Mouse (Mus musculus) left cerebral cortex, postnatal 14 days (tissue): ENCODE data around the gene Usp44. TPM values are rescaled to one million over a fixed set of nuclear protein-coding genes. Genes with fewer than 3 reads are reported as not detected.
"Not testable (repeated sequence)": the region's sequence is repeated elsewhere in the genome, so short reads cannot be mapped to it uniquely, and the experiment has no call there.

Experiments
- DNase-seq, 2 experiments: peaks; one replicate each; pipeline ENCODE4 v3.0.0; 2021 to 2022; ENCODE audit warnings: low spot score in 2 of 2, mixed read lengths in 1 of 2
- intact Hi-C: fragments of 180-260 bp; cut with DNase I; formaldehyde crosslinking; loops from one replicate; pipeline ENCODE4 v1.15.1; 2025
- total RNA-seq, 2 experiments: library from RNA; stranded (reverse); gene quantifications; 2 replicates each; pipeline ENCODE4 v1.2.3; 2021

Gene Usp44
- total RNA-seq, 2 experiments from 2014 or later = not detected

GRCm38 (mm10) chr10:93833699-93834393 lies 2.5 kb downstream of the Usp44 start:
- intact Hi-C loops = no loop called here
- DNase-seq = no peak

GRCm38 (mm10) chr10:93834394-93834745 lies 3.0 kb downstream of the Usp44 start:
- no peak for DNase-seq
- intact Hi-C loops = no loop called here

GRCm38 (mm10) chr10:93835115-93835514 lies 3.8 kb downstream of the Usp44 start:
- intact Hi-C loops, DNase-seq: not testable (repeated sequence)

- intact Hi-C loops = no loop called here
- no peak for DNase-seq
Measured at GRCm38 (mm10) chr10:93846706-93847105, 15.4 kb downstream of the Usp44 start.

- intact Hi-C loops = no loop called here
- no peak for DNase-seq
Measured at GRCm38 (mm10) chr10:93855126-93855525, 23.8 kb downstream of the Usp44 start.

- DNase-seq = no peak
- intact Hi-C loops = no loop called here
Measured at GRCm38 (mm10) chr10:93856095-93856494, 24.7 kb downstream of the Usp44 start.

- no peak for DNase-seq
- intact Hi-C loops = no loop called here
Measured at GRCm38 (mm10) chr10:93868401-93868800, 37.0 kb downstream of the Usp44 start.

GRCm38 (mm10) chr10:93868886-93869285 lies 37.5 kb downstream of the Usp44 start:
- intact Hi-C loops = no loop called here
- DNase-seq = no peak

GRCm38 (mm10) chr10:93876772-93877171 lies 45.4 kb downstream of the Usp44 start:
- intact Hi-C loops = no loop called here
- DNase-seq = no peak

- intact Hi-C loops = no loop called here
- DNase-seq = no peak
Measured at GRCm38 (mm10) chr10:93878732-93879131, 47.4 kb downstream of the Usp44 start.

- DNase-seq = no peak
- intact Hi-C loops = no loop called here
Measured at GRCm38 (mm10) chr10:93881918-93882317, 50.6 kb downstream of the Usp44 start.

GRCm38 (mm10) chr10:93882738-93883364 lies 51.5 kb downstream of the Usp44 start:
- no peak for DNase-seq
- intact Hi-C loops = no loop called here

GRCm38 (mm10) chr10:93885839-93886477 lies 54.6 kb downstream of the Usp44 start:
- intact Hi-C loops = no loop called here
- peak in 1 of 2 experiments; percentile 8 for DNase-seq

- peak in 1 of 2 experiments; percentile 9 for DNase-seq
- intact Hi-C loops = no loop called here
Measured at GRCm38 (mm10) chr10:93888590-93888934, 57.2 kb downstream of the Usp44 start.

GRCm38 (mm10) chr10:93888935-93889578 lies 57.7 kb downstream of the Usp44 start:
- intact Hi-C loops = no loop called here
- DNase-seq = peak; percentile 18 to 45

- peak; percentile 85 to 91 for DNase-seq
- intact Hi-C loops = no loop called here
Measured at GRCm38 (mm10) chr10:93889579-93889950, 58.2 kb downstream of the Usp44 start.

GRCm38 (mm10) chr10:93889976-93890375 lies 58.6 kb downstream of the Usp44 start:
- intact Hi-C loops = no loop called here
- peak; percentile 56 to 58 for DNase-seq

GRCm38 (mm10) chr10:93890565-93890964 lies 59.2 kb downstream of the Usp44 start:
- intact Hi-C loops = no loop called here
- no peak for DNase-seq

- intact Hi-C loops = no loop called here
Measured at GRCm38 (mm10) chr10:93891031-93891430, 59.7 kb downstream of the Usp44 start.

GRCm38 (mm10) chr10:93892551-93892950 lies 61.2 kb downstream of the Usp44 start:
- DNase-seq = no peak
- intact Hi-C loops = no loop called here

More at GRCm38 (mm10) chr10:93891031-93891430, 59.7 kb downstream of the Usp44 start:
- no peak for DNase-seq
